Mouse (Mus musculus) testis, adult 2 months (tissue): ENCODE results near the gene Tnik.

Source experiments
- CTCF ChIP-seq: fragments of 200-500 bp; IDR thresholded peaks from 2 replicates; pipeline ENCODE4 v1.5.1; 2012; ENCODE audit warnings: low read depth, mild to moderate bottlenecking, inconsistent platforms, low read length, moderate library complexity; ENCODE audit not compliant: control insufficient read depth, insufficient read depth, insufficient replicate concordance
- POLR2A ChIP-seq: fragments of 200-500 bp; IDR thresholded peaks from 2 replicates; pipeline ENCODE4 v1.6.1; 2012; ENCODE audit warnings: low read depth, mild to moderate bottlenecking, inconsistent platforms, low read length, moderate library complexity; ENCODE audit not compliant: control insufficient read depth

- no peak for TF ChIP-seq CTCF
- TF ChIP-seq POLR2A, result no peak
Observed at GRCm38 (mm10) chr3:28238136-28238535, 24.9 kb upstream of the Tnik start.
